Mouse (Mus musculus) frontal cortex, postnatal 10 days (tissue): Measurements from ENCODE around the gene Klra17.
"Not testable (repeated sequence)": the region's sequence is repeated elsewhere in the genome, so short reads cannot be mapped to it uniquely, and the experiment has no call there.

Source experiments
- DNase-seq, 2 experiments: peaks; one replicate each; pipeline ENCODE4 v3.0.0; 2022; ENCODE audit warnings: low spot score in 2 of 2, mixed read lengths in 1 of 2

Klra17 gene

GRCm38 (mm10) chr6:129876549-129876948 lies at the start of gene Klra17:
TSS of gene Klra17 (minus strand) at chr6:129876672.
- DNase-seq = no peak

GRCm38 (mm10) chr6:129917476-129917946 lies 41.0 kb upstream of the Klra17 start, which contains the start of gene Klra5:
TSS of gene Klra5 (minus strand) at chr6:129917650.
- DNase-seq = not testable (repeated sequence)

- DNase-seq = no peak
Observed at GRCm38 (mm10) chr6:129916996-129917395, 40.5 kb upstream of the Klra17 start.

- DNase-seq = no peak
Observed at GRCm38 (mm10) chr6:129882525-129882924, 6.1 kb upstream of the Klra17 start.

GRCm38 (mm10) chr6:129862349-129862748 lies 14.1 kb downstream of the Klra17 start, which contains the start of gene Gm17631:
TSS of gene Gm17631 (plus strand) at chr6:129862649.
- not testable (repeated sequence) for DNase-seq

- no peak for DNase-seq
Observed at GRCm38 (mm10) chr6:129825559-129825958, 50.9 kb downstream of the Klra17 start.

GRCm38 (mm10) chr6:129824004-129824403 lies 52.5 kb downstream of the Klra17 start:
- no peak for DNase-seq

GRCm38 (mm10) chr6:129817731-129818130 lies 58.7 kb downstream of the Klra17 start:
- DNase-seq = no peak

GRCm38 (mm10) chr6:129784170-129784569 lies 92.3 kb downstream of the Klra17 start, which contains the start of gene Gm156:
TSS of gene Gm156 (minus strand) at chr6:129784270.
- not testable (repeated sequence) for DNase-seq
